Mouse (Mus musculus): ENCODE measurements around the gene Arhgef18.
A peak's percentile ranks its signal among the peaks of the same experiment; 100 is the strongest.

The Arhgef18 gene

GRCm38 (mm10) chr8:3392771-3393710 lies at the start of gene Arhgef18:
Gene Arhgef18 (plus strand): TSS chr8:3393006.
- peak; percentile 84 for DNase-seq (ENCODE audit: low read depth)

DNA sequence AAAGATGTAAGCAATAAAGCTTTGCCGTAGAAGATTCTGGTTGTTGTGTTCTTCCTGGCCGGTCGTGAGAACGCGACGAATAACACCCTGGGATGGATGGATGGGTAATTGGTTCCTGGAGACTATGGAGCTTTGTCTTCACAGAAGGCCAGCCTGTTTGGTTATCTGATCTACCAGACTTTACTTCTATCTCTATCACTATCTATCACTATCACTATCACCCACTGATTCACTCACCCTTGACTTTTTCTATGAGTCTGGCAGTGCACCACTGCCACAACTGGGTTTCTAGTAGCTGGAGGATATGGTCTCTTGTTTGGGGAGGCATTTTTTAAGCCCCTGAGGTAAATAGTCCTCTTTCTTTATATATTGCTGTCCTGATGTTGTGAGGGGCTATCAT lies 47.5 kb upstream of the Arhgef18 start:
- DNase-seq (ENCODE audit: low read depth) = no peak

DNA sequence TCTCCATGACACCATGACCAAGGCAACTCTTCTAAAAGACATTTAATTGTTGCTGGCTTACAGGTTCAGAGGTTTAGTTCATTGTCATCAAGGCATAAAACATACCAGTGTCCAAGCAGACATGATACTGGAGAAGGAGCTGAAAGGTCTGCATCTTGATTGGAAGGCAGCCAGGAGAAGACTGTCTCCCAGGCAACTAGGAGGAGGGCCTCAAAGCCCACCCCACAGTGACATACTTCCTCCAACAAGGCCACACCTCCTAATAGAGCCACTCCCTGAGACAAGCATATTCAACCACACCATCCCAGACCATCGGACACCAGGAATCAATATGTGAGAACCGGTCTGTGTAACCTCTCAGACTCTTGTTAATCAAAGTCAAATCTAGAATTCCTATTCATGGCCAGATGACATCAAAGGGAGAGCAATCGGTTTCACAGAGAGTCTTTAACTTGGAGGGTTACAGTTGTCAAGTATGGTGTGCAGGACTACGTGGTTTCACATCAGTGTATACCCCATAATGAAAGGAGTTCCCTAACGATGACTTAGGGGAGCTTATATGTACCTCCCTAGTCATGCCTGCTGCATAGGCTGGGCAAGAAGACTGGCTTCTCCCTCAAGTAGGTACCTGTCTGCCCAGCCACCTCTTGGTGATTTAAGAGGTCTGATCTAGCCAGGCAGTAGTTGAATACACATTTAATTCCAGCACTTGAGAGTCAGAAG lies 46.0 kb upstream of the Arhgef18 start:
- no peak for DNase-seq (ENCODE audit: low read depth)

DNA sequence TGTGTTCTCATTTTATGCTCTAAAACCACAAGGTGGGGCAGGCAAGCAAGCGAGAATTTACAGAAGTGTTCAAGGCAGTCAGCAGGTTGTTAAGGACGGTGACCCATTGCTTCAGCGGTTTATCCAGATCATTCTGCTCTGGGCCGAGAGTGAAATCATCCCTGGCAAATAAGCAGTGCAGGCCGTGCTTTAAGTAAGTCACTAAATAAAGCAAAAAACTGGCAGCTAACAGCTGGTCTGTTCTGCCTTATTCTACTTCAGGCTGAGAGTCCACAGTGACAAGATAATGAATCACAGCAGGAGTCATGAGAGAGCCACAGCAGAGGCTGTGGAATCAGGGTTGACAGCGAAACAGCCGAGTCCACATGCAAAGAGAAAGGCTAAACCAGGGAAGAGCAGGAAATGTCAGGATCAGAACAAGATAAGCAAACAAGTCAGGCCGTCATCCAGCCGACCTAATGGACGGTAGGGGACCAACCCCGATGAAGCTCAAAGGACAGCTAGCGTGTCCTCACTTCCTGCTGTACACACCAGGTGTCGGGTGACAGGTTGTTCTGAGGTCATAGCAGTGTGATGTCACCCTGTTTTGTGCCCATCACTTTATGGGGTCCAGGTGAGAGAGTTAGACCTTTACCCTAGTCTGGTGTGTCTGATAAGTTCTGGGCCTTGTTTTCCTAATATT lies 44.5 kb upstream of the Arhgef18 start:
- no peak for DNase-seq (ENCODE audit: low read depth)

DNA sequence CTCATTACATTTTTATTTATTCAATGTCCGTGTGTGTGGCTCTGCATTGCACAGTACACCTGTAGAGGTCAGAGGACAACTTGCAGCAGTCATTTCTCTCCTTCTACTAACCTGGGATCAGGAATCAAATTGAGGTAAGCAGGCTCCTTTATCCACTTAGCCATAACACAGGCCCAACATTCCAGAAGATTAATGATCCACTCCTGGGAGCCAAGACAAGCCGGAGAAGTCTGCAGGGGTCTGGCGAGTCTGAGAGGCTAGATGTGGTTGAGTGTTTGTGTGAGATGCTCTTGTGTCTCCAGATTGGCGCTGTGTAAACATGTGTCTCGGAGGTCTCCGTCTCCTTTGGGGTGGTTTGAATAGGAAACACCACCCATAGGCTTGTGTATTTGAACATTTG lies 42.1 kb upstream of the Arhgef18 start:
- DNase-seq (ENCODE audit: low read depth) = no peak

GRCm38 (mm10) chr8:3352715-3353114 lies 40.1 kb upstream of the Arhgef18 start:
- DNase-seq (ENCODE audit: low read depth) = no peak

DNA sequence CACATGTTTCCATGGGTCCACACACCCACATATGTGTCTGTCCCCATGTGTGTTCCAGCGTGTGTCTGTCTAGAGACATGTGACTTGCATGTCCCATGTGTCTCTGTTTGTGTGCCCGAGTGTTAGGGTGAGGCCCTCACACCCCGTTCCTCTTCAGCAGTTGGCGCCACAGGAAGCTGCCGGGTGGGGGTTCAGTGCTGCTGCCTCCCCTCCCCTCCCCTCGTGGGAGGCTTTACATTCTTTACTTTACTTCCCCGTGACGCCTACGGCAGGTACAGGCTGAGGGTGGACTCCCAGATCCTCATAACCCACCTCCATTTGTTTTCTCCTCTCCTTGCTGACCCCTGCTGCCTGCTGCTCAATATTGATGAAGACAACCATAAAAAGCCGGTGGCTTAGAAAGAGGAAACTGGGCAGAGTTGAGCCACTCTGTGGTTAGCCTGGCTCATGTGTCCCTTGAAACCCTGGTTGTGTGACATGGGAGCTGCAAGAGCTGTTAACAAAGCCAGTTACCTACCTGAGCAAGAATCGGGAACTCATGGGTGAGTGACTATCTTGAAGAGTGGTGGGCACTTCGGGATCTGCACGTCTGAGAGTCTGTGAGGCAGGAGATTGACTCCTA lies 39.5 kb upstream of the Arhgef18 start, which contains the start of gene A430078G23Rik:
A430078G23Rik (plus strand) TSS at position 227 of the 622 bp plus-strand sequence.
- DNase-seq (ENCODE audit: low read depth) = no peak

- DNase-seq (ENCODE audit: low read depth) = no peak
Observed at GRCm38 (mm10) chr8:3353811-3354442, 38.9 kb upstream of the Arhgef18 start.

- DNase-seq (ENCODE audit: low read depth) = no peak
Observed at GRCm38 (mm10) chr8:3354443-3354812, 38.4 kb upstream of the Arhgef18 start.

GRCm38 (mm10) chr8:3355586-3355985 lies 37.2 kb upstream of the Arhgef18 start:
- no peak for DNase-seq (ENCODE audit: low read depth)

GRCm38 (mm10) chr8:3358060-3358459 lies 34.7 kb upstream of the Arhgef18 start:
- DNase-seq (ENCODE audit: low read depth) = peak; percentile 62

DNA sequence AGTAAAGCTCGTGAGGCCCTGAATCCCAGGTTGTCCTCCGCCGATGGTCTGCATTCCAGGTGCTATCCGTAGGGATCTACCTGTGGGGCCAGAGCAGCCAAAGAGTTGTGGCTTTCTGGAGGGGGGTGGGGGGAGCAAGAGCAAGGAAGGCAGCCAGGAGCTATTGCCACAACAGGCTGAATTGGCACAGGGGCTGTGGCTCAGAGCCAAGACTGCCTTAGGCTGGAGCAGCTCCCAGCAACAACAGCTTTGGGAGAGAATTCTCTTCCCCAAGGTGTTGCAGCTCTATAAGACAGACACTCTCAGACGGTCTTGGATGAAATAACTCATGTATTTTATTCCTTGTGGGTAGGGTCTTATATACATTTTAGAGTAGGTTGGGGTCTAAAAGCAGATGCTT lies 25.7 kb upstream of the Arhgef18 start:
- DNase-seq (ENCODE audit: low read depth) = no peak

DNA sequence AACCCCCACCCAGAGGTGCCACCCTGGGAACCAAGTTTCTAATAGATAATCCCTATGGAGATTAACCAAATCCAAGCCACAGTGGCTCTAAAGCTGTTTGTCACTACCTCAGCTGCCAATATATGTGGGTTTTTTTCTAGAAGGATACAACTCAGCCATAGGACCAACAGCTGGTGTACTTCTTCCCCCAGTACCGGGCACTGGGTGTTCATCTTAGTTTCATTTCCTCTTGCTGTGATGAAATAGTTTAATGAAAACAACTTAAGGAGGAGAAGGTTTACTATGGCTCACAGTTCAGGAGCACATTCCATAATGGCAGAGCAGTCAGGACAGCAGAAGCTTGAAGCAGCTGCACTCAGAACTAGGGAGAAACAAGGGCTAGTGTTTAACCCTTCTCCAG lies 24.7 kb upstream of the Arhgef18 start:
- no peak for DNase-seq (ENCODE audit: low read depth)

- DNase-seq (ENCODE audit: low read depth) = no peak
Observed at GRCm38 (mm10) chr8:3375748-3376147, 17.1 kb upstream of the Arhgef18 start.

- no peak for DNase-seq (ENCODE audit: low read depth)
Observed at GRCm38 (mm10) chr8:3376641-3377274, 16.0 kb upstream of the Arhgef18 start.

- DNase-seq (ENCODE audit: low read depth) = peak; percentile 60
Observed at GRCm38 (mm10) chr8:3387286-3387685, 5.5 kb upstream of the Arhgef18 start.

DNA sequence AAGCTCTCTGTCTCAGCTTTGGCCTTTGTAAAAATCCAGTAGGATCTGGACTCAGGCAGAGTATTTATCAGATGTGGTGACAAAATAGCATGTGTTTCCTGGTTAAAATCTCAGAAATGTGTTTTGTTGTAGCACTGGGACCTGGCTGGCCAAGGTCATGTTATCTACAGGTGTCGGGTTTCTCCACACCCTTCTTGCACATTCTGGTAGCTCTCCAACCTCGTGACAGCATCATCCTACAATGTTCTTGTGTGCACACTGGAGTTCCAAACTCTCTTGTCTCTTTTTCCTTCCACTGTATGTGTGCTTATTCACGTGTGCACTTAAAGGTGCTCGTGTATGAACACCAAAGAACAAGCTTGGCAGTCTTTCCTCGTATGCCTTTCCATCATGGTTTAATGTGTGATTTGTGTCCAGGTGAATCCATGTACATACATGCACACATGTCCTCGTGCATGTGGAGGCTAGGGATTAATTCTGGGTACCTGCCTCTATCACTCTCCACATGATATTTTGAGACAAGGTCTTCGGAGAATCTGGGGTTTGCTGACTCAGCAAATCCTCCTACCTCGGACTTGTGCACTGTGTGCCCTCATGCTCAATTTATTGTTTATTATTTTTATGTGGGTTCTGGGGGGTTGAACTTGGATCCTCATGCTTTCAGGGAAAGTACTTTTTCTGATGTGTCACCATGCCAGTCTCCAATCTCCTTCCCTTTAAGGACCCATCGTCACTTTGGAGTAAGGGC lies 4.0 kb upstream of the Arhgef18 start:
- no peak for DNase-seq (ENCODE audit: low read depth)

DNA sequence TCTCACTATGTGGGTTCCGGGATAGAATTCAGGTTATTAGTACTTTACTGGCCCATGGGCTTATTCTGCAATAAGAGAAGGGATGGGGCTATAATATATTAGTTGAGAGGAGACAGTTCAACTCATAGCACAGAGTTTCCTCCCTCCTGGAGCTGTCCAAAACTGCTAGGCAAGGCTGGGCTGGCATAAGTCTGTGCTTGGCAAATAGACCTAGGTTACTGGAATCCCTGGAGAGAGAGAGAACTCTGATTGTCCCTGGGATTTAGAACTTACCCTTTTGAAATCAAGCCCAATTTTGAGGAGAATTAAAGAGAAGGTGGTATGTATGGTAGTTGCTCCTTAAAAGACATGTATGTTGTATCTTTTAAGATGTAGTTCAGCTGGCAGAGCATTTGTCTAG lies 3.3 kb upstream of the Arhgef18 start:
- DNase-seq (ENCODE audit: low read depth) = no peak

- DNase-seq (ENCODE audit: low read depth) = no peak
Observed at GRCm38 (mm10) chr8:3392293-3392692, 513 bp upstream of the Arhgef18 start.

DNA sequence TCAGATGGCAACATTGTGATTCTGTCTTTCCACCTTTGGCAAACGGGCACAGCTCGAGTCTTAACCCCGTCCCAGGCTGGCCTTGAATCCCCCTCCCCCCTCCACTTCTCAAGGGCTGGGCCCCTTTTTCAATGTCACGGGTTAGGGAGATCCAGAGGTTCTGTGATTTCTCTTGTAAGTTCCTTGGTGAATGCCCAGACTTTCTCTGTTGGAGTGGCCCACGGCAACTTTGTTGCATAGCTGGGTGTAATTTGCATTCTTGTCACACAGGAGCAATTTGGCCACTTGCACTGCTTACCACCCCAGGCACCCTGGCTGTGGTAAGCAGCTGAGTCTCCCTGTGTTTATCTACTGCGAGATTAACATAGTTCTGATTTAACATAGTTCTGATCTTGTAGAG lies 1.8 kb downstream of the Arhgef18 start:
- DNase-seq (ENCODE audit: low read depth) = no peak
